8 mouse cellular contexts compared by ENCODE assay signal in genomic region chr2:179192906-179193496, GRCm38 (mm10).
DNase-seq lines count a peak whose midpoint lies in the region; ATAC-seq and TF ChIP-seq lines count a peak whose summit lies in the region.

No protein-coding gene starts in this region.

- H3K27me3 ChIP-seq in hindbrain, embryonic 13.5 days, result peaks cover 10% of the 10 kb centered on the region; the same call in 1 of the 2 replicates
- H3K27me3 ChIP-seq in midbrain, postnatal 0 days (ENCODE audit: insufficient read depth, low read length), result no peaks in the 10 kb centered on the region

- 52% methylated on average over 6 of the region's 6 CpGs for WGBS in hindbrain, embryonic 13.5 days
- WGBS in midbrain, postnatal 0 days, result 36% methylated on average over 6 of the region's 6 CpGs

- ATAC-seq in hindbrain, embryonic 13.5 days (ENCODE audit: low FRiP score), result peak; percentile 43; the same call in 1 of the 2 replicates
- ATAC-seq in midbrain, postnatal 0 days (ENCODE audit: low FRiP score), result no peak; the same call in 1 of the 2 replicates

- H3K36me3 ChIP-seq in hindbrain, embryonic 13.5 days, result no peaks in the 10 kb centered on the region
- no peaks in the 10 kb centered on the region for H3K36me3 ChIP-seq in midbrain, postnatal 0 days (ENCODE audit: insufficient read depth, low read length)

- intact Hi-C loops in left cerebral cortex, postnatal 4 days (cut with DNase I), result no loop called here
- intact Hi-C loops in left cerebral cortex, postnatal 36 days (cut with DNase I), result loop anchor here (10.0 kb wide), 1 partner anchor 558 kb away; no protein-coding TSS in a partner anchor

- TF ChIP-seq CTCF in midbrain, postnatal 0 days (IDR thresholded peaks at IDR 0.05), result no peak

- H3K9ac ChIP-seq in hindbrain, embryonic 13.5 days, result no peak overlapping the region
- no peak overlapping the region for H3K9ac ChIP-seq in midbrain, postnatal 0 days (replicated peaks; ENCODE audit: low read length, poor library complexity, severe bottlenecking)

- peaks cover 16% of the 10 kb centered on the region for H3K4me1 ChIP-seq in hindbrain, embryonic 13.5 days (replicated peaks)
- H3K4me1 ChIP-seq in midbrain, postnatal 0 days (ENCODE audit: insufficient read depth, low read length), result peaks cover 4% of the 10 kb centered on the region; the same call in 1 of the 2 replicates

- no peak overlapping the region for H3K4me2 ChIP-seq in hindbrain, embryonic 13.5 days
- H3K4me2 ChIP-seq in midbrain, postnatal 0 days (ENCODE audit: low read depth, low read length, poor library complexity, severe bottlenecking), result no peak overlapping the region

- DNase-seq in left cerebral cortex, postnatal 4 days, result peak; percentile 13
- no peak for DNase-seq in left cerebral cortex, postnatal 36 days (ENCODE audit: low spot score in 2 of 2)
- peak; percentile 29 for DNase-seq in ZHBTc4 (ENCODE audit: low read depth, low spot score)
- DNase-seq in midbrain, postnatal 0 days (ENCODE audit: low spot score), result no peak
- no peak for DNase-seq in right cerebral cortex, adult 18-20 months
- DNase-seq in urinary bladder, postnatal 10 days (ENCODE audit: low spot score), result no peak
- DNase-seq in lung, postnatal 4 days, result no peak

- H3K9me3 ChIP-seq in hindbrain, embryonic 13.5 days, result no peaks in the 10 kb centered on the region
- H3K9me3 ChIP-seq in midbrain, postnatal 0 days (ENCODE audit: low read length), result no peaks in the 10 kb centered on the region

- no peak overlapping the region for H3K4me3 ChIP-seq in hindbrain, embryonic 13.5 days
- no peak overlapping the region for H3K4me3 ChIP-seq in midbrain, postnatal 0 days (ENCODE audit: low read depth, low read length)

- no peak overlapping the region for H3K27ac ChIP-seq in hindbrain, embryonic 13.5 days
- 0 out of 2 replicates have a peak overlapping the region, but pooled peaks have one; percentile 2 for H3K27ac ChIP-seq in midbrain, postnatal 0 days (ENCODE audit: low read depth, low read length)

Comparison
In these comparisons a context has a peak if more than half of its experiments do, and no peak if none do; other contexts are left out.
1. DNase-seq: peak in left cerebral cortex, postnatal 4 days (single experiment) and ZHBTc4 (single experiment); none in left cerebral cortex, postnatal 36 days (0 of 2), midbrain, postnatal 0 days (single experiment), right cerebral cortex, adult 18-20 months (single experiment), urinary bladder, postnatal 10 days (single experiment) and lung, postnatal 4 days (0 of 2).